Mouse (Mus musculus) kidney, adult 2 months (tissue): ENCODE results near the gene Pgpep1.

Experiments used
- CTCF ChIP-seq: fragments of 200-500 bp; conservative IDR thresholded peaks from 2 replicates; pipeline ENCODE4 v1.5.1; 2011; ENCODE audit warnings: low read depth, mild to moderate bottlenecking, control low read depth, low read length, moderate library complexity, mixed read lengths; ENCODE audit not compliant: insufficient read depth, insufficient read length
- POLR2A ChIP-seq: fragments of 200-500 bp; IDR thresholded peaks from one replicate; pipeline ENCODE4 v1.6.1; 2011; ENCODE audit warnings: low read depth, low read length, control low read depth

DNA sequence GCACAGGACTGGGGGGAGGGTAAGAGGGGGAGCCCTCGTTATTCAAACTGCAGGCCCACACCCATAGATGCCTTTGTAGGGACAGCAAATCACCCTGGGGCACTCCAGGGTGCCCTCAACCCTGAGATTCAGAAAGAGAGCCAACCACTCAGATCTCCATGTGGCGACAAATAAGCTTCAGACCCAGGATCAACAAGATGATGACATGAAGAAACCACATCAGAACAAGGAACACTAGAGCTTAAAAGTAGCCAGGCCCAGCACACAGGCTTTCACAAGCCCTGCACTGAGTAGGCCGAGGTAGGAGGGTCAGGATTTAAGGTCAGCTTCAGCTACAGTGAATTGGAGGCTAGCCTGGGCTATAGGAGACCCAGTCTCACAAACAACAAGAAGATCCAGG lies 11.3 kb downstream of the Pgpep1 start:
- TF ChIP-seq CTCF, result no peak
- TF ChIP-seq POLR2A, result no peak
